Mouse (Mus musculus): ENCODE data around the gene Slc22a18. TPM values are rescaled to one million over a fixed set of nuclear protein-coding genes. Genes with fewer than 3 reads are reported as not detected.

Slc22a18 gene
- polyA plus RNA-seq, 1 experiment from 2014 or later, result 4.7 TPM

GRCm38 (mm10) chr7:143506271-143506670, 32.7 kb downstream of the Slc22a18 start:
- Histone ChIP-seq H3K27ac (ENCODE audit: low read depth, low read length) (no peak overlapping the region), H3K36me3 (ENCODE audit: control insufficient read depth, insufficient read depth, low read length) (no peaks in the 10 kb centered on the region; the same call in 1 of the 2 replicates), H3K27me3 (ENCODE audit: control insufficient read depth, insufficient read depth, low read length) (peaks cover 24% of the 10 kb centered on the region), H3K4me2 (replicated peaks; ENCODE audit: low read depth, low read length) (no peak overlapping the region), H3K9me3 (ENCODE audit: control insufficient read depth, low read length) (no peaks in the 10 kb centered on the region), H3K9ac (ENCODE audit: low read depth, low read length) (no peak overlapping the region), H3K4me3 (ENCODE audit: low read length) (no peak overlapping the region), H3K4me1 (ENCODE audit: control insufficient read depth, insufficient read depth, low read length) (no peaks in the 10 kb centered on the region)
- 63% methylated on average over 7 of the region's 7 CpGs for WGBS
- no peak for ATAC-seq (ENCODE audit: low FRiP score, low TSS enrichment)

DNA sequence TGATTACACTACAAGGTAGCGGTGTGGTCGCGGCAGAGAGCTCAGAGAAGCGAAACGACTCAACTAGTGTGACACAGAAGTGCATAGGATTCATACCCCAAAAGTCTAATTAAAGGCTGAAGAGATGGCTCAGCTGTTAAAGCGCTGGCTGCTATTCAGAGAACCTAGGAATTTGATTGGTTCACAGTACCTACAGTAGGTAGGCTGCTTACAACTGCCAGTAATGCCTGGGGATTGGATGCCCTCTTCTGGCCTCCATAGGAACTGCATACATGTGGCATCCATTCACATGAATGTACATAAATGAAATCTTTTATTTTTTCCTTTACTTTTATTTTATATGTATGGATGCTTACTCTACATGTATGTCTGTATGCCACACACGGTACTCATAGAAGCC, 33.1 kb downstream of the Slc22a18 start:
- Histone ChIP-seq H3K36me3 (ENCODE audit: control insufficient read depth, insufficient read depth, low read length) (no peaks in the 10 kb centered on the region; the same call in 1 of the 2 replicates), H3K4me2 (replicated peaks; ENCODE audit: low read depth, low read length) (no peak overlapping the region), H3K9me3 (ENCODE audit: control insufficient read depth, low read length) (no peaks in the 10 kb centered on the region), H3K4me3 (ENCODE audit: low read length) (no peak overlapping the region), H3K27ac (ENCODE audit: low read depth, low read length) (no peak overlapping the region), H3K9ac (ENCODE audit: low read depth, low read length) (no peak overlapping the region), H3K4me1 (ENCODE audit: control insufficient read depth, insufficient read depth, low read length) (no peaks in the 10 kb centered on the region), H3K27me3 (ENCODE audit: control insufficient read depth, insufficient read depth, low read length) (peaks cover 23% of the 10 kb centered on the region)
- no peak for ATAC-seq (ENCODE audit: low FRiP score, low TSS enrichment)
- WGBS, result 24% methylated on average over 7 of the region's 7 CpGs

DNA sequence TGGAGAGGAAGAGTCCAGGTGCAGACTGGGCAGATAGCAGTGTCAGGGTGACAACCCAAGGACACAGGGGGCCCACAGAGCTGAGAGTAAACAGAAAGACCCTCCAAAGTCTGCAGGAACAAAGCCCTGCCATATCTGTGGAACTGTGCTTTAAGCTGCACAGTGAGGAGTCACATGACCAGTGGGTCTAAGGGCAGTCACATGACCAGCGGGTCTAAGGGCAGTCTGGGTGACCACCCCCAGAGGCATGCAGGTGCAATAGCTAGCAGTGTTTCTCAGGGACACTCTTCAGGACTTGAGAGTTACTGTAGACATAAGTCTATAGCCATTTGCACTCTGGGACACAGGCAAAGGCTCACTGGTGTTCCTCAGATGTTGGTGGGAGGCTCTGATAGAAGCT, 36.0 kb downstream of the Slc22a18 start:
- H3K4me1 ChIP-seq (ENCODE audit: control insufficient read depth, insufficient read depth, low read length), result no peaks in the 10 kb centered on the region
- no peak overlapping the region for H3K4me3 ChIP-seq (ENCODE audit: low read length)
- H3K9me3 ChIP-seq (ENCODE audit: control insufficient read depth, low read length), result no peaks in the 10 kb centered on the region
- peaks cover 16% of the 10 kb centered on the region for H3K36me3 ChIP-seq (ENCODE audit: control insufficient read depth, insufficient read depth, low read length)
- no peak overlapping the region for H3K9ac ChIP-seq (ENCODE audit: low read depth, low read length)
- H3K27me3 ChIP-seq (ENCODE audit: control insufficient read depth, insufficient read depth, low read length), result peaks cover 3% of the 10 kb centered on the region; the same call in 1 of the 2 replicates
- ATAC-seq (ENCODE audit: low FRiP score, low TSS enrichment), result no peak
- no peak overlapping the region for H3K4me2 ChIP-seq (replicated peaks; ENCODE audit: low read depth, low read length)
- 77% methylated on average over 1 of the region's 1 CpGs for WGBS
- H3K27ac ChIP-seq (ENCODE audit: low read depth, low read length), result no peak overlapping the region

DNA sequence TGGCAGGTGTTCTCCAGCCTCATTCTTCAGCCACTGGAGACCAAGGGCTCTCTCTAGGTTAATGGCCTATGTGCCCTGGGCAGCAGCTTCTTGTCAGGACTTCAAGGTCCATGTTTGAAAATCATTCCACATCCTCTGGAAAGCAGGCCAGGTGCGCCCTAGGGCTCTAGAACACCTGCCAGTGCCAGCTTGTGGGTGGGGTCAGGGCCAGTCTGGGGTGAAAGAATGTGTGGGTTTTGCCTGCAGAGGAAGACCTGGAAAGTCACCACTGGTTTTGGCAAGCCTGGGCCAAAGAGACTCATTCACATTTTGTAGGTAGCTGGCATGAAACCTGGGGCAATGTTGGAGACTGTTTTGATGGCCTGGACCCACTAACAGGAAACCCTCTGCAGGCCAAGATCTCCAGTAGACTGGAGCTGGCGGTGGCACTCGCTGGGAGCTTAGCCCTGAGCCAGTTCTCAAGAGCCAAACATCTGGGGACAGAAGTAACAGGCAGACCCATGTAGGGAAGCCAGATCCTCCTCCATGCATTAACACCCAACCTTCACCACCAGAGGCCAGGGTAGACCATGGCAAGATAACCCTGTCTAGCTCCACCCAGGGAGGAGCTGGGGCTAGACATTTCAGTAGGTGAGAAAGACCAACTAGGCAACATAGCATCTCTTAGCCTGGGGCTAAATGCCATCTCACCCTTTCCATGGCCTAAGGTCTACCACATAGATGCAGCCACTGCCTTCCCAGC, 37.2 kb downstream of the Slc22a18 start:
- Histone ChIP-seq H3K27ac (ENCODE audit: low read depth, low read length) (no peak overlapping the region), H3K9me3 (ENCODE audit: control insufficient read depth, low read length) (no peaks in the 10 kb centered on the region), H3K36me3 (ENCODE audit: control insufficient read depth, insufficient read depth, low read length) (peaks cover 28% of the 10 kb centered on the region), H3K9ac (ENCODE audit: low read depth, low read length) (no peak overlapping the region), H3K4me3 (ENCODE audit: low read length) (no peak overlapping the region), H3K4me2 (replicated peaks; ENCODE audit: low read depth, low read length) (no peak overlapping the region), H3K4me1 (ENCODE audit: control insufficient read depth, insufficient read depth, low read length) (no peaks in the 10 kb centered on the region), H3K27me3 (ENCODE audit: control insufficient read depth, insufficient read depth, low read length) (no peaks in the 10 kb centered on the region)
- no peak for ATAC-seq (ENCODE audit: low FRiP score, low TSS enrichment)
- whole genome bisulfite sequencing, result 94% methylated on average over 3 of the region's 3 CpGs

- H3K4me1 ChIP-seq (ENCODE audit: control insufficient read depth, insufficient read depth, low read length), result no peaks in the 10 kb centered on the region
- no peaks in the 10 kb centered on the region for H3K27me3 ChIP-seq (ENCODE audit: control insufficient read depth, insufficient read depth, low read length)
- ATAC-seq (ENCODE audit: low FRiP score, low TSS enrichment), result no peak
- H3K4me2 ChIP-seq (replicated peaks; ENCODE audit: low read depth, low read length), result no peak overlapping the region
- H3K27ac ChIP-seq (ENCODE audit: low read depth, low read length), result no peak overlapping the region
- H3K9ac ChIP-seq (ENCODE audit: low read depth, low read length), result no peak overlapping the region
- no peak overlapping the region for H3K4me3 ChIP-seq (ENCODE audit: low read length)
- peaks cover 33% of the 10 kb centered on the region for H3K36me3 ChIP-seq (ENCODE audit: control insufficient read depth, insufficient read depth, low read length)
- no peaks in the 10 kb centered on the region for H3K9me3 ChIP-seq (ENCODE audit: control insufficient read depth, low read length)
These were observed 37.8 kb downstream of the Slc22a18 start for GRCm38 (mm10) chr7:143511335-143511712.

GRCm38 (mm10) chr7:143513763-143514415, 40.4 kb downstream of the Slc22a18 start:
- H3K4me1 ChIP-seq (ENCODE audit: control insufficient read depth, insufficient read depth, low read length), result no peaks in the 10 kb centered on the region
- no peaks in the 10 kb centered on the region for H3K27me3 ChIP-seq (ENCODE audit: control insufficient read depth, insufficient read depth, low read length)
- no peaks in the 10 kb centered on the region for H3K9me3 ChIP-seq (ENCODE audit: control insufficient read depth, low read length)
- H3K4me2 ChIP-seq (replicated peaks; ENCODE audit: low read depth, low read length), result no peak overlapping the region
- no peak for ATAC-seq (ENCODE audit: low FRiP score, low TSS enrichment)
- no peak overlapping the region for H3K27ac ChIP-seq (ENCODE audit: low read depth, low read length)
- H3K4me3 ChIP-seq (ENCODE audit: low read length), result no peak overlapping the region
- H3K9ac ChIP-seq (ENCODE audit: low read depth, low read length), result no peak overlapping the region
- peaks cover 59% of the 10 kb centered on the region for H3K36me3 ChIP-seq (ENCODE audit: control insufficient read depth, insufficient read depth, low read length)
- WGBS, result 91% methylated on average over 10 of the region's 10 CpGs

- Histone ChIP-seq H3K27ac (ENCODE audit: low read depth, low read length) (no peak overlapping the region), H3K9ac (ENCODE audit: low read depth, low read length) (no peak overlapping the region), H3K27me3 (ENCODE audit: control insufficient read depth, insufficient read depth, low read length) (no peaks in the 10 kb centered on the region), H3K4me3 (ENCODE audit: low read length) (no peak overlapping the region), H3K4me1 (ENCODE audit: control insufficient read depth, insufficient read depth, low read length) (no peaks in the 10 kb centered on the region), H3K9me3 (ENCODE audit: control insufficient read depth, low read length) (no peaks in the 10 kb centered on the region), H3K36me3 (ENCODE audit: control insufficient read depth, insufficient read depth, low read length) (peaks cover 64% of the 10 kb centered on the region), H3K4me2 (replicated peaks; ENCODE audit: low read depth, low read length) (no peak overlapping the region)
- no peak for ATAC-seq (ENCODE audit: low FRiP score, low TSS enrichment)
- WGBS, result 96% methylated on average over 4 of the region's 4 CpGs
These were observed 40.9 kb downstream of the Slc22a18 start for GRCm38 (mm10) chr7:143514416-143514768.

GRCm38 (mm10) chr7:143519333-143519732, 45.8 kb downstream of the Slc22a18 start:
- H3K9me3 ChIP-seq (ENCODE audit: control insufficient read depth, low read length), result no peaks in the 10 kb centered on the region
- H3K9ac ChIP-seq (ENCODE audit: low read depth, low read length), result no peak overlapping the region
- no peaks in the 10 kb centered on the region for H3K4me1 ChIP-seq (ENCODE audit: control insufficient read depth, insufficient read depth, low read length)
- H3K4me3 ChIP-seq (ENCODE audit: low read length), result no peak overlapping the region
- H3K27ac ChIP-seq (ENCODE audit: low read depth, low read length), result no peak overlapping the region
- WGBS, result 68% methylated on average over 4 of the region's 4 CpGs
- ATAC-seq (ENCODE audit: low FRiP score, low TSS enrichment), result no peak
- H3K27me3 ChIP-seq (ENCODE audit: control insufficient read depth, insufficient read depth, low read length), result no peaks in the 10 kb centered on the region
- H3K36me3 ChIP-seq (ENCODE audit: control insufficient read depth, insufficient read depth, low read length), result peaks cover 93% of the 10 kb centered on the region
- no peak overlapping the region for H3K4me2 ChIP-seq (replicated peaks; ENCODE audit: low read depth, low read length)

GRCm38 (mm10) chr7:143532410-143532809, 58.9 kb downstream of the Slc22a18 start:
- Histone ChIP-seq H3K4me3 (ENCODE audit: low read length) (no peak overlapping the region), H3K9ac (ENCODE audit: low read depth, low read length) (no peak overlapping the region), H3K4me2 (replicated peaks; ENCODE audit: low read depth, low read length) (no peak overlapping the region), H3K27me3 (ENCODE audit: control insufficient read depth, insufficient read depth, low read length) (no peaks in the 10 kb centered on the region), H3K36me3 (ENCODE audit: control insufficient read depth, insufficient read depth, low read length) (peaks cover 100% of the 10 kb centered on the region), H3K9me3 (ENCODE audit: control insufficient read depth, low read length) (no peaks in the 10 kb centered on the region), H3K4me1 (ENCODE audit: control insufficient read depth, insufficient read depth, low read length) (no peaks in the 10 kb centered on the region), H3K27ac (ENCODE audit: low read depth, low read length) (no peak overlapping the region)
- WGBS, result 92% methylated on average over 1 of the region's 1 CpGs
- no peak for ATAC-seq (ENCODE audit: low FRiP score, low TSS enrichment)
